ENCODE assay signal across 8 mouse cellular contexts in the genomic region with DNA sequence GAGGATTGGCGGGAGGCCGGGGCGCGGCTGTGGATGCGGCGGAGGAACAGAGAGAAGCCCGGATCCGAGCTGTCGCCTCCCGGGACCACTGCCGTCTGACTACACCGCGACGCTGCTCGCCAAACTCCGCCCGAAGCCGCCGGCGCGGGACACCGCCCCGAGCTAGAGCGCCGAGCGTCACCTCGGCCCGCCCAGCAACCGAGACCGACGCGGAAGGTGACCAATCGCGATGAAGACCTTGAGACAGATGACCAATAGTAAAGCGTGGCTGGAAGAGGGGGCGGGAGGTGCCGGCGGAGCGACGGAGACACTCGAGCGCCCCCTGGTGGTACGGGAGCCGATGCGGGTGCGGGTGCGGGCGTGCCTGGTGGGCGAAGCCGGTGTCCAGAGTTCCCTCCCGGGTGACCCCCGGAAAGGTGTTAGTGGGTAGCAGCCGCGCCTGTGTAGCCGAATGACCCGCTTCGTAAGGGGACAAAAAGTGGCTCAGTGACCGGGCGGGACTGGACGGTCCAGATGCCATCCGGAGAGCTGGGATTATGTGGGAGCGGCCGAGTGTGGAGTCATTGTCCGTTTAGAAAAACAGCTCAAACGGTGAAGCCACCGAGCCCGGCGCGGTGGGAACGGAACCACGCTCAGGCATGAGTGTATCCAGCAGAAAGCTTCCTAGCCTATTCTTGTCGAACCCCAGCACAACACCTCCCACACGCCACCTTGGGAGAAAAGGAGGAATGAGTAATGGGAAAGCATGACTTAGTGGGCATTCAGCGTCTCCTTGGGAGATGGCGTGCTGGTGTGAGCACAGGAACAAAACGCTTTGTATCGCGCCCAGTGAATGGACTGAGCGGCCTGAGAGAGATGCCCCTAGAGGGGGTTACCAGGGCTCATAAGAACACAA. TPM values are rescaled to one million over a fixed set of nuclear protein-coding genes. Genes with fewer than 3 reads are reported as not detected.
DNase-seq lines count a peak whose midpoint lies in the region; ATAC-seq and TF ChIP-seq lines count a peak whose summit lies in the region.

A gene (minus strand): TSS at position 98 of the 895 bp plus-strand sequence.

- peak within 1 kb of the TSS; percentile 99 for H3K27ac ChIP-seq in cortical plate, adult 2 months (ENCODE audit: insufficient read depth, low read length)

- ATAC-seq in activated CD4-positive, CD25-positive, alpha-beta regulatory T cell, adult 4 months, result peak; percentile 95
- ATAC-seq in megakaryocyte progenitor cell, adult 5-6 weeks (replicated peaks; ENCODE audit: poor library complexity), result peak; percentile 98

- peaks cover 7% of the 10 kb centered on the region for H3K4me1 ChIP-seq in cortical plate, adult 2 months (ENCODE audit: control insufficient read depth, insufficient read depth, low read length)

- peak within 1 kb of the TSS; percentile 95 for H3K4me3 ChIP-seq in cortical plate, adult 2 months (ENCODE audit: insufficient read depth, low read length)

- peak; percentile 100 for DNase-seq in gastrocnemius, postnatal 10 days
- peak; percentile 99 for DNase-seq in induced T-regulatory cell, adult 2 months (ENCODE audit: low read depth)
- peak; percentile 92 to 99 for DNase-seq in left cerebral cortex, adult 9 months (ENCODE audit: low spot score in 2 of 2)
- peak; percentile 100 for DNase-seq in right cerebral cortex, postnatal 14 days
- peak; percentile 98 to 99 for DNase-seq in urinary bladder, postnatal 36 days (ENCODE audit: low spot score in 2 of 2)

- peak; percentile 59 for TF ChIP-seq CTCF in cortical plate, adult 2 months (IDR thresholded peaks at IDR 0.05; ENCODE audit: extremely low read depth, insufficient read depth, low read length)

- peak; percentile 91 for TF ChIP-seq POLR2A in cortical plate, adult 2 months (IDR thresholded peaks at IDR 0.05; ENCODE audit: extremely low read depth, insufficient read depth, low read length)

RNA-seq across cellular contexts. Expression of the gene that starts here (rescaled TPM):
- polyA plus RNA-seq in activated CD4-positive, CD25-positive, alpha-beta regulatory T cell, adult 4 months (2017; shearing (Covaris generic)), result 10 to 100 TPM; 11.0 to 15.4 TPM
- polyA plus RNA-seq in cortical plate, adult 2 months (2012; rRNA removed), result 229 and 234 TPM in 2 replicates
- total RNA-seq in gastrocnemius, postnatal 10 days (2021), result 100 to 1,000 TPM; 245 to 257 TPM
- 18.6 and 21.5 TPM in 2 replicates for total RNA-seq in megakaryocyte progenitor cell, adult 5-6 weeks (2015)
- 25.9 and 28.4 TPM in 2 replicates for total RNA-seq in megakaryocyte progenitor cell, adult 5-6 weeks (2017)

Comparison
In these comparisons a context has a peak if more than half of its experiments do, and no peak if none do; other contexts are left out.
1. Peak in every context shown above with its lines: DNase-seq, ATAC-seq, H3K4me3 ChIP-seq and H3K27ac ChIP-seq.
2. RNA of the gene that starts here (total RNA-seq): 245 to 257 TPM in gastrocnemius, postnatal 10 days; 18.6 to 28.4 TPM in megakaryocyte progenitor cell, adult 5-6 weeks; every median in the first group is over 4 times any median in the second.
3. RNA of the gene that starts here (polyA plus RNA-seq): 229 to 234 TPM in cortical plate, adult 2 months; 11.0 to 15.4 TPM in activated CD4-positive, CD25-positive, alpha-beta regulatory T cell, adult 4 months; every median in the first group is over 10 times any median in the second.